Mouse (Mus musculus): ENCODE results near the gene Kcnt2. TPM values are rescaled to one million over a fixed set of nuclear protein-coding genes. Genes with fewer than 3 reads are reported as not detected.

The Kcnt2 gene
- polyA plus RNA-seq, 1 experiment from 2014 or later: 1.9 TPM

DNA sequence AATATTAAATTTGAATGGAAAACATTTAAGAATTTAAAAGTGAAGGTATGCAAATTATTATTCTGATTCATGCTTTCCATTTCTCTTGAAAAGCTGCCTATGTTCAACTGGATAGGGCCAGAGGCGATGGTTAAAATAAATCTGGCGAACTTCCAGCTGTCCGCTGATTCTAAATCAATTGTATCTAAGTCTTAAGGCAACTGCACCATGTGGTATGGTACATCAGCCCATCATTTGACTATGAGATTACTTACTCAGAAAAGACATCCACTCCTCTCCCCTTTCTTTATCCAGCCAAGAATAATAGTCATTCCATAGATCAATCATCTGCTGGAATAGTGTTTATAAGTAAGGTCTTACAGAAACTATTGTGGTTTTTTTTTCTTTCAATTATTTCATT is 205.5 kb downstream of the Kcnt2 start:
- DNase-seq (ENCODE audit: low spot score): no peak
- no peaks in the 10 kb centered on the region for H3K4me1 ChIP-seq (ENCODE audit: control insufficient read depth, insufficient read depth, low read length)
- WGBS: 91% methylated on average over 3 of the region's 3 CpGs

DNA sequence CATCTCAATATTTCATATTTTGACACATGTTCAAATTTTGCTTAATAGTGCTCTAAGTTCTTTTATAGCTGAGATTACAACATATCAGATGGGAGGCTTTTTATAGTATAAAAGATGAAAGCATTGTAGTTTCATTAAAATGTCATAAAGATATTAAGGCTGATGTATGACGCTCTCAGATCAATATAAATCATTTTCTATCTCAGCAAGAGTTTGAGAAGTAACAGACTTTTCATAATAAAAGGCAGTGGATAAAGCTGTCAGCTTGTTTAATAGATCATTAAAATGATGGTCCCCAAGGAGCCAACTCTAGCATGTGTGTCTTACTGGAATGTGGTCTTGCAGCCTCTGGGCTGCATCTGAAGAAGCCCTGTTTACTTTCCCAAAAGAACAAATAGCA is 206.0 kb downstream of the Kcnt2 start:
- Histone ChIP-seq H3K36me3 (ENCODE audit: control insufficient read depth, insufficient read depth, low read length) (no peaks in the 10 kb centered on the region), H3K4me2 (ENCODE audit: low read length) (no peak overlapping the region), H3K9me3 (replicated peaks; ENCODE audit: control insufficient read depth, low read length) (no peaks in the 10 kb centered on the region), H3K27me3 (replicated peaks; ENCODE audit: control insufficient read depth, insufficient read depth, low read length) (no peaks in the 10 kb centered on the region), H3K27ac (ENCODE audit: low read depth, low read length) (no peak overlapping the region), H3K4me1 (ENCODE audit: control insufficient read depth, insufficient read depth, low read length) (no peaks in the 10 kb centered on the region), H3K9ac (ENCODE audit: low read length) (no peak overlapping the region), H3K4me3 (ENCODE audit: low read depth, low read length) (no peak overlapping the region)
- 91% methylated on average over 1 of the region's 1 CpGs for WGBS
- ATAC-seq: no peak
- DNase-seq (ENCODE audit: low spot score): no peak

More for the DNA sequence above, 205.5 kb downstream of the Kcnt2 start:
- no peak for ATAC-seq
- no peak overlapping the region for H3K27ac ChIP-seq (ENCODE audit: low read depth, low read length)
- H3K4me3 ChIP-seq (ENCODE audit: low read depth, low read length): no peak overlapping the region
- no peaks in the 10 kb centered on the region for H3K36me3 ChIP-seq (ENCODE audit: control insufficient read depth, insufficient read depth, low read length)
- no peaks in the 10 kb centered on the region for H3K9me3 ChIP-seq (replicated peaks; ENCODE audit: control insufficient read depth, low read length)
- H3K4me2 ChIP-seq (ENCODE audit: low read length): no peak overlapping the region
- no peaks in the 10 kb centered on the region for H3K27me3 ChIP-seq (replicated peaks; ENCODE audit: control insufficient read depth, insufficient read depth, low read length)
- no peak overlapping the region for H3K9ac ChIP-seq (ENCODE audit: low read length)

DNA sequence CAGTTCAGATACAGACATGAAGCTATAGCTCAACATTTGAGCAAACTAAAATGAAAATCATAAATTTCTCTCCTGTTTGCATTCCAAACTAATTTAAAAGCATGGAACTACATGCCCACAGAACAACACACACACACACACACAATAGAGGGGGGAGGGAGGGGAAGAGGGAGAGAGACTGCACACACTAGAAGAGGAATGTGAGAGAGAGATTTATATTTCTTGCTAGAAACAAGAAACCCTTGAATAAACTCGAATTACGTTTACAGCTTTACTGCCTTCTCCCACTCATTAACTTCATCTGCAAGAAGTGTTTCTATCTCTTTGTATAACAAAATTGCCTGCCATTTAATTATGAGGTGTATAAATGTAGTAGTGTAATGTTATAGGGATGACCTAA is 209.9 kb downstream of the Kcnt2 start:
- no peak overlapping the region for H3K27ac ChIP-seq (ENCODE audit: low read depth, low read length)
- H3K36me3 ChIP-seq (ENCODE audit: control insufficient read depth, insufficient read depth, low read length): no peaks in the 10 kb centered on the region
- H3K9me3 ChIP-seq (replicated peaks; ENCODE audit: control insufficient read depth, low read length): no peaks in the 10 kb centered on the region
- no peak for ATAC-seq
- H3K9ac ChIP-seq (ENCODE audit: low read length): no peak overlapping the region
- no peaks in the 10 kb centered on the region for H3K27me3 ChIP-seq (replicated peaks; ENCODE audit: control insufficient read depth, insufficient read depth, low read length)
- H3K4me3 ChIP-seq (ENCODE audit: low read depth, low read length): no peak overlapping the region
- 81% methylated on average over 2 of the region's 2 CpGs for WGBS
- no peaks in the 10 kb centered on the region for H3K4me1 ChIP-seq (ENCODE audit: control insufficient read depth, insufficient read depth, low read length)
- H3K4me2 ChIP-seq (ENCODE audit: low read length): no peak overlapping the region
- DNase-seq (ENCODE audit: low spot score): no peak

DNA sequence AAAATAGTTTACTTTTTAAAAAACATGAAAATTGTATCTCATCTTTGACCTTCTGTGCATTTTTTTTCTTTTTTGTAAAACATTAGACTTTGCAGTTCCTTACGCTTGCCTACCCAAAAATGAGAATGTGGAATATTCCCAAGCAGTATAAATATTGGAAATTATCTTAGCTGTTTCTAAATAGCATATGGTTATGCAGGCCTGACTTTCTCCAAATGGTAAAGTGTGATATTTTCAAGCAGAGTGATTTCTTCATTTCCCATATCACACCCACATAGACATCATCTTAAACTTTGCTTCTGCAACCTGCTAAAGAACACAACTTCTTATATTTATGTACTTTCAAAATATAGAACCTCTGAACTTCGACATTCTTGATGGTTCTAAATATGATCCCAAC is 210.9 kb downstream of the Kcnt2 start:
- H3K36me3 ChIP-seq (ENCODE audit: control insufficient read depth, insufficient read depth, low read length): no peaks in the 10 kb centered on the region
- no peak overlapping the region for H3K27ac ChIP-seq (ENCODE audit: low read depth, low read length)
- 85% methylated on average over 2 of the region's 2 CpGs for WGBS
- H3K9ac ChIP-seq (ENCODE audit: low read length): no peak overlapping the region
- H3K27me3 ChIP-seq (replicated peaks; ENCODE audit: control insufficient read depth, insufficient read depth, low read length): no peaks in the 10 kb centered on the region
- ATAC-seq (no peak), DNase-seq (ENCODE audit: low spot score) (no peak)
- H3K4me2 ChIP-seq (ENCODE audit: low read length): no peak overlapping the region
- no peaks in the 10 kb centered on the region for H3K4me1 ChIP-seq (ENCODE audit: control insufficient read depth, insufficient read depth, low read length)
- no peaks in the 10 kb centered on the region for H3K9me3 ChIP-seq (replicated peaks; ENCODE audit: control insufficient read depth, low read length)
- H3K4me3 ChIP-seq (ENCODE audit: low read depth, low read length): no peak overlapping the region

DNA sequence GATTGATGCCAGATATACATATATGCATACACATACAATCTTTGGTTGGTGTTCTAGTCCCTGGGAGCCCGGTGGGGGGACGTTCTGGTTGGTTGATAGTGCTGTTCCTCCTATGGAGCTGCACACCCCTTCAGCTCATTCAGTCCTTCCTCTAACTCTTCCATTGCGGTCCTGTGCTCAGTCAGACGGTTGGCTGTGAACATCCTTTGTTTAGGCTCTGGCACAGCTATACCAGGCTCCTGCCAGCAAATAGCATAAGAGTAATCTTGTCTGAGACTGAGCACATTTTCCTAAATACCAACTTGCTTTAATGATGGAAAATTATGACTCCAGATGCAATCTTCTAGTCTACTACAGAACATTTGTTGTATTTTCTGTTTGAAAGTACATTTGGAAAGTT is 222.4 kb downstream of the Kcnt2 start:
- DNase-seq (ENCODE audit: low spot score): peak; percentile 61
- H3K4me2 ChIP-seq (ENCODE audit: low read length): no peak overlapping the region
- H3K4me3 ChIP-seq (ENCODE audit: low read depth, low read length): no peak overlapping the region
- H3K4me1 ChIP-seq (ENCODE audit: control insufficient read depth, insufficient read depth, low read length): no peaks in the 10 kb centered on the region
- H3K9me3 ChIP-seq (replicated peaks; ENCODE audit: control insufficient read depth, low read length): no peaks in the 10 kb centered on the region
- no peaks in the 10 kb centered on the region for H3K36me3 ChIP-seq (ENCODE audit: control insufficient read depth, insufficient read depth, low read length)
- ATAC-seq: peak; percentile 65; the same call in 1 of the 2 replicates
- WGBS: 73% methylated on average over 4 of the region's 4 CpGs
- no peaks in the 10 kb centered on the region for H3K27me3 ChIP-seq (replicated peaks; ENCODE audit: control insufficient read depth, insufficient read depth, low read length)
- H3K27ac ChIP-seq (ENCODE audit: low read depth, low read length): no peak overlapping the region
- H3K9ac ChIP-seq (ENCODE audit: low read length): no peak overlapping the region

DNA sequence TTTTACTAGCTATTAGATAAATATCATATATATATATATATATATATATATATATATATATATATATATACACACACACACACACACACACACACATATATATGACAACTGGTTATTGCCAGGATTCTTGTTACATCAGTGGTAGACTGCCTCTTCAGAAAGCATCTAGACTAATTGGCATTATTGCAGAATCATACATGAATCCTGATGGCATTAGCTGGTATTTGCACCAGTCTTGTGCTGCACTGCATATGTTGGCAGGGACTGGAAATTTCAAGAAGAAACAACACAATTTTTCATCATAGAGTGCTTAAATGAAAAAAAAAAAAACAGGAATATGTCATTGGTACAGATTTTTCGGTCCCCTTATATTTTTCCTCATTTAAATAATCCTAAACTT is 223.6 kb downstream of the Kcnt2 start:
- DNase-seq (ENCODE audit: low spot score): peak; percentile 58

DNA sequence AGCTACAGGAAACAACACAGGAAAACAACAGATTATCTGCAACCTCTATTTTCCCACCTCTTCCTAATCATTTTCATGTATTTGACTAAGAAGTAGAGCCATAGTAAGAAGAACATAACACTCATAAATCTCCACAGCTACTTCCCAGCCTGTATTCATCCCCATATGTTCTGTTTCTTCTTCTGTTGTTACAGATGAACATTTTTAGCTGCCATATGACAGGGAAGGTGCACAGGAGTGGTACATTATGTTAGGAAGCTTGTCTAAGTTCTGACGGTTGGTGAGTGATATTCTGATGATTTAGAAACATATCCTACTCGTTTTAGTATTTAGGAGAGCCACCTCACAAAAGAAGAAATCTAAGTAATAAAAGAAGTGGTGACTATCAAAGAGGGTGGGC is 231.0 kb downstream of the Kcnt2 start:
- Histone ChIP-seq H3K4me3 (ENCODE audit: low read depth, low read length) (no peak overlapping the region), H3K4me1 (ENCODE audit: control insufficient read depth, insufficient read depth, low read length) (no peaks in the 10 kb centered on the region), H3K4me2 (ENCODE audit: low read length) (no peak overlapping the region), H3K9ac (ENCODE audit: low read length) (no peak overlapping the region), H3K36me3 (ENCODE audit: control insufficient read depth, insufficient read depth, low read length) (no peaks in the 10 kb centered on the region), H3K27ac (ENCODE audit: low read depth, low read length) (no peak overlapping the region), H3K9me3 (replicated peaks; ENCODE audit: control insufficient read depth, low read length) (no peaks in the 10 kb centered on the region), H3K27me3 (replicated peaks; ENCODE audit: control insufficient read depth, insufficient read depth, low read length) (no peaks in the 10 kb centered on the region)
- 60% methylated on average over 2 of the region's 2 CpGs for WGBS
- no peak for ATAC-seq
- no peak for DNase-seq (ENCODE audit: low spot score)

More for the DNA sequence above, 223.6 kb downstream of the Kcnt2 start:
- Histone ChIP-seq H3K9ac (ENCODE audit: low read length) (no peak overlapping the region), H3K4me3 (ENCODE audit: low read depth, low read length) (no peak overlapping the region), H3K4me2 (ENCODE audit: low read length) (no peak overlapping the region), H3K9me3 (replicated peaks; ENCODE audit: control insufficient read depth, low read length) (no peaks in the 10 kb centered on the region), H3K27me3 (replicated peaks; ENCODE audit: control insufficient read depth, insufficient read depth, low read length) (no peaks in the 10 kb centered on the region), H3K27ac (ENCODE audit: low read depth, low read length) (no peak overlapping the region), H3K36me3 (ENCODE audit: control insufficient read depth, insufficient read depth, low read length) (no peaks in the 10 kb centered on the region), H3K4me1 (ENCODE audit: control insufficient read depth, insufficient read depth, low read length) (no peaks in the 10 kb centered on the region)
- ATAC-seq: peak; percentile 42; the same call in 1 of the 2 replicates
- WGBS: 87% methylated on average over 1 of the region's 1 CpGs

DNA sequence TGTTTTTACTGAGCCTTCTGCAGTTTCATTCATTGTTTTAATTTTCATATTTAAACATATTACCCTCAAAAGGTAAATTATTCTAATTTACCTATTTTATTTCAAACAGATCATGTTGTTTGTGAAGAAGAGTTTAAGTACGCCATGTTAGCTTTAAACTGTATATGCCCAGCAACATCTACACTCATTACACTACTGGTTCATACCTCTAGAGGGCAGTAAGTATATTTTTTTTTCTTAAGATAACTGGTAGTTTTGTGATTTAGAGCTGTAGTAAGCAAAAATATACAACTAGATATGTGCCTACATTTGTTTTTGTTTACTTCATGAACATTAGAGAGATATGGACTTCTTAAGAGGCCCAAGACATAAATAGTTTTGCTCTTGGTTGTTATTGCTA is 238.1 kb downstream of the Kcnt2 start:
- 91% methylated on average over 1 of the region's 1 CpGs for WGBS
- ATAC-seq: no peak
- no peak for DNase-seq (ENCODE audit: low spot score)

DNA sequence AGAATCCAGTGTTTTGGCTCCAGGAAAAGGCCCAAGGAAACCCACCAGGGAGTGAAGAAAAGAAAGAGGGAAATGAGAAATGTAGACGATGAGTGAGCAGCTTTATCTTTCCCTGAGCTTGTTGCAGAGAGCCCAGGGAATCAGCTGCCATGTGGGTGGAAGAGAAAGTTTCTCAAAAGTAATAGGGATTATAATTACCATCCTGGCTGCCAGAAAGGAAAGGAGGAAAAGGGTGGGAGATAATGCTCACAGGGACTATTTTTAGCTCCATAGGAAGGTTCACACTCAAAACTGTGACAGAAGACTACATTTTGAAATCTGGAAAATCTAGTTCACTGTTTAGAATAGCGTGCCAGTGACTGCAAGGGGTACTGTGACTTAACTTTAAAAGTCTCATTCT is 243.9 kb downstream of the Kcnt2 start:
- Histone ChIP-seq H3K4me3 (ENCODE audit: low read depth, low read length) (no peak overlapping the region), H3K27me3 (replicated peaks; ENCODE audit: control insufficient read depth, insufficient read depth, low read length) (no peaks in the 10 kb centered on the region), H3K4me1 (ENCODE audit: control insufficient read depth, insufficient read depth, low read length) (no peaks in the 10 kb centered on the region), H3K36me3 (ENCODE audit: control insufficient read depth, insufficient read depth, low read length) (no peaks in the 10 kb centered on the region), H3K9me3 (replicated peaks; ENCODE audit: control insufficient read depth, low read length) (no peaks in the 10 kb centered on the region), H3K4me2 (ENCODE audit: low read length) (no peak overlapping the region), H3K27ac (ENCODE audit: low read depth, low read length) (no peak overlapping the region), H3K9ac (ENCODE audit: low read length) (no peak overlapping the region)
- WGBS: 83% methylated on average over 2 of the region's 2 CpGs
- ATAC-seq (no peak), DNase-seq (ENCODE audit: low spot score) (no peak)

More for the DNA sequence above, 238.1 kb downstream of the Kcnt2 start:
- Histone ChIP-seq H3K27ac (ENCODE audit: low read depth, low read length) (no peak overlapping the region), H3K9me3 (replicated peaks; ENCODE audit: control insufficient read depth, low read length) (no peaks in the 10 kb centered on the region), H3K36me3 (ENCODE audit: control insufficient read depth, insufficient read depth, low read length) (no peaks in the 10 kb centered on the region), H3K4me2 (ENCODE audit: low read length) (no peak overlapping the region), H3K27me3 (replicated peaks; ENCODE audit: control insufficient read depth, insufficient read depth, low read length) (no peaks in the 10 kb centered on the region), H3K4me3 (ENCODE audit: low read depth, low read length) (no peak overlapping the region), H3K9ac (ENCODE audit: low read length) (no peak overlapping the region), H3K4me1 (ENCODE audit: control insufficient read depth, insufficient read depth, low read length) (no peaks in the 10 kb centered on the region)
